Mouse (Mus musculus) heart, adult 2 months (tissue): Measurements from ENCODE around the gene Ube2f.

Source experiments
- CTCF ChIP-seq: fragments of 200-600 bp; IDR thresholded peaks from 2 replicates; pipeline ENCODE4 v1.8.1; 2022; ENCODE audit warnings: antibody characterized with exemption, mild to moderate bottlenecking, moderate library complexity
- EP300 ChIP-seq: fragments of 200-500 bp; IDR thresholded peaks from 2 replicates; pipeline ENCODE4 v1.6.1; 2011; ENCODE audit warnings: low read depth, low read length, control low read depth; ENCODE audit not compliant: insufficient read depth
- POLR2A ChIP-seq: fragments of 200-500 bp; IDR thresholded peaks from 2 replicates; pipeline ENCODE4 v1.6.1; 2011; ENCODE audit warnings: mild to moderate bottlenecking, low read depth, low read length, control low read depth; ENCODE audit not compliant: insufficient read depth

GRCm38 (mm10) chr1:91231142-91231541 lies 19.0 kb upstream of the Ube2f start:
- TF ChIP-seq CTCF (no peak), POLR2A (no peak), EP300 (no peak)
